Mouse (Mus musculus) left cerebral cortex, postnatal 10 days (tissue): ENCODE results near the gene Aspscr1. TPM values are rescaled to one million over a fixed set of nuclear protein-coding genes. Genes with fewer than 3 reads are reported as not detected.

ENCODE experiments used
- DNase-seq, 2 experiments: peaks; one replicate each; pipeline ENCODE4 v3.0.0; 2021 to 2022; ENCODE audit warnings: low spot score in 2 of 2, mixed read lengths in 1 of 2; ENCODE audit errors: extremely low spot score in 1 of 2
- intact Hi-C: fragments of 180-260 bp; cut with DNase I; formaldehyde crosslinking; loops from one replicate; pipeline ENCODE4 v1.15.1; 2025
- total RNA-seq, 2 experiments: library from RNA; stranded (reverse); gene quantifications; 2 replicates each; pipeline ENCODE4 v1.2.3; 2021

The Aspscr1 gene
- total RNA-seq, 2 experiments from 2014 or later = 59.1 to 66.6 TPM

DNA sequence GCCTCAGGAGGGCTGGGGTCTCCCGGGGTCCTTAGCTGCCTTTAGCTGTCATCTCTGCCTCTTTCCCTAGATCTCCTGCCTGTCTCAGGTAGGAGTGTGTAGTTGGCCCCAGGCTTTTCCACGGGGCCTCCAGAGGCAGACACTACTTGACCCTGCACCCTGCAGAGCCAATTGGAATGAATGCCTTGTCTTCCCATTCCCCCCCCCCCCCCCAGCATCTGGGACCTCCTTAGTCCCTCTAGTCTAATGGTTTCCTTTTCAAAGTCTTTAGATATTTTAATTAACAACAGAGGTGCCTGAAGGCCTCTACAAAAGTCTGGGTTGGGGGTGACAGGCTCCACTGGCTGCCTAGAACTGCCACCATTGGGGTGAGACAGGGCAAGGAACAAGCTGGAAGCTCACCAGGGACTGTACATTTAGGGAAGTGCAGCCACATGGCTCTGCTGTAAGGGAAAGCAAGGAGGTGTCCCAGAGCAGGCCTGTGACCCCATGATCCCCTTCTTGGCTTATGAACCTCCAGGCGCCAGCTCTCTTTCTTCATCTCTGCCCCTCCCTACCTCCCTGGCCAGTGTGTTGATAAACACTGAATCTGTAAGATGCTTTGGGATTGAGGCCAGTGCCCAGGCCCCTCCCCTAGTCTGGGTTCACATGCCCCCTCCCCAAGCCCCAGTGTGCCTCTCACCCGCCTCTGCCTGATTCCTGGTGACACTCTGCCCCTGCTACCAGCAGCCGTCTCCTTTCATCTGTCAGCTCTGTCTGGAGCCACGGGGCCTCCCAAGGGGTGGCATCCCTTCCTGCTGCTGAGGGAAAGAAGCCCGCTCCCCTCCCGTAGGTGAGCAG, 31.9 kb downstream of the Aspscr1 start:
- intact Hi-C loops = no loop called here
- no peak for DNase-seq

DNA sequence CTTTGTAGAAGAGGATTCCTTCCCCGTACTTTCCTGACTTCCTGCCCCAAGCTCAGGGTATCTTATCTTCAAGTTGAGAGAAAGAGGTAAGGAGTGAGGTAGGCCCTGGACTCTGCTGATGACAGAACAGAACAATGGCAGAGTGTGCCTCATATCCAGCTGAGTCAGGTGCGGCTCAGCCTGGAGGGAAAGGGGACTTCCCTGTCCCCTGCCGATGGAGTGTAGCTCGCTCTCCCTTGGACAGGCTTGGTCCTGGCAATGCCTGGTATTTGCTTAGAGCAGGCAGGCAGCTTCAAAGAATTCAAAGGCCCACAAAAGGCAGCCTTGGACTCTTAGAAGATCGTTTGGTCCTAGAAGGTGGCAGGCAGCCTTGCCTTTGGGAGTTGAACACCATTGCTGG, 33.3 kb downstream of the Aspscr1 start:
- intact Hi-C loops = no loop called here
- DNase-seq = no peak

DNA sequence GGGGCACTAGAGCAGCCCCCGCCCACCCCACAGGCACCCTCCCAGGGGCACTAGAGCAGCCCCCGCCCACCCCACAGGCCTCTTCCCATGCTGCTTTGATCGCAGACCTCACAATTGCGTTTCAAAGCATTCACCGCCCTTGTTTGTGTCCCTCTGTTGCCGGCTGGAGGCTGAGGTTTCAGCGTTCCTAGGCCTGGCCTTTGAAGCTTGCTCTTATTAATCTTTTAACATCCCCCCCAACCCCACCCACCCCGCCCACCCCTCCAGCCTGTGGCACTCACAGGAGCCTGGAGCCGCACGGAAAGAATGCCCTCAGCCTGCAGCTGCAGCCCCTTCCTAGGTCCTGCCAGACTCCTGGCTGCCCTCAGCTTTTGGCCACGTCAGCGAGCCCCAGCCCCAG, 34.5 kb downstream of the Aspscr1 start:
- peak in 1 of 2 experiments; percentile 78 for DNase-seq
- intact Hi-C loops = no loop called here

DNA sequence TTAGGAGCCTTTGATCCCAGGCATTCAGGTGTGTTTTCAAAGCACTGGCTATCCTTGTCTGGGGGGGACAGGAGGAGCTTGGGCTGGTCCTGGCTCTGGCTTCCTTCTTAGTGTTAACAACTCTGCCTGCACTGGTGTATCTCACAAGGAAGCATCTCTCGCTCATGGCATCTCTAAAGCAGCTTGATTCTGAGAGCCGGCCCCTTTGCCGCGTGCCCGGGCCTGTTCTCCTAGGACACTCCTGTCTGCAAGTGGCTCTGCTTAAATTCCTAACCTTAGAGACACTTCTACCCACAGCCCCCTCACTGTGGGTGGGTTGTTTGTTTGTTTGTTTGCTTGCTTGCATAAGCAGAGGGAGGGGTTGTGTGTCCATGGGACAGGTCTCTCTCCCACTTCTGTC, 35.2 kb downstream of the Aspscr1 start:
- intact Hi-C loops = no loop called here
- no peak for DNase-seq

DNA sequence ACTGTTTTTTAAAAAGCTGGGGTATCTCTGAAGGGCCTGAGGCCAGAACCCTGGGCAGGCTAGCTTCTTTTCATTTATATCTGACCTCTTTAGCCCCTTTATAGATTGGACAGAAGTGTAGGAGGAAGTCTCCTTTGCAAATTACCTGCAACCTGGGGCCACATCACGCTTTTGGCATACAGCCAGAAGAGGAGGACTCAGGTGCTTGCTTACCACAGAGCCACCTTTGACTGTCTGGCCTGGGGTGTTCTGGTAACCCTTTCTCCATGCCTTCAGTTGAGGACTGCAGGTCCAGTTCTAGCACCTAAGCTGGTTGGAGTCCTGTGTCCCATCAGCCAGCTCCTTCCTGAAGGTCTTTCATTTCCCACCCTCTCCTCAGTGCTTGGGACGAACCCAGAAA, 36.8 kb downstream of the Aspscr1 start:
- intact Hi-C loops = no loop called here
- DNase-seq = no peak

DNA sequence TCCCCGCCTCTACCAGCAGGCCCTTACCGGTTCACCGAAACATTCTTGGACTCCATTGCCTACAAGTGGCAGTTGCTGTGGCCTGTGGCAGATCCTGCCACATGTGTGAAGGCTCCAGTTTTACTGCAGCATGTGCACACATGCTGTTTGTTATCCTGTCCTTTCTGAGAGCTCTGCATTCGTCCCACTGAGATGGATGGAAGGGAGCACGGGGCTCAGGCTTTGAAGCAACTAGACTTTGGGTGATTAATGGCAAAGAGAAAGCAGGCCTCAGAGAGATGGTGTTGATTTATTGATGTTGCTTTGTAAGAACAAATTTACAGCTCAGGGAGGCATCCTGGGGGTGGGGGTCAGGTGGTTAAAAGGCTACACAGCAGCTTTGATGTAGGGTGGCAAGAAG, 37.9 kb downstream of the Aspscr1 start:
- intact Hi-C loops = no loop called here
- no peak for DNase-seq

DNA sequence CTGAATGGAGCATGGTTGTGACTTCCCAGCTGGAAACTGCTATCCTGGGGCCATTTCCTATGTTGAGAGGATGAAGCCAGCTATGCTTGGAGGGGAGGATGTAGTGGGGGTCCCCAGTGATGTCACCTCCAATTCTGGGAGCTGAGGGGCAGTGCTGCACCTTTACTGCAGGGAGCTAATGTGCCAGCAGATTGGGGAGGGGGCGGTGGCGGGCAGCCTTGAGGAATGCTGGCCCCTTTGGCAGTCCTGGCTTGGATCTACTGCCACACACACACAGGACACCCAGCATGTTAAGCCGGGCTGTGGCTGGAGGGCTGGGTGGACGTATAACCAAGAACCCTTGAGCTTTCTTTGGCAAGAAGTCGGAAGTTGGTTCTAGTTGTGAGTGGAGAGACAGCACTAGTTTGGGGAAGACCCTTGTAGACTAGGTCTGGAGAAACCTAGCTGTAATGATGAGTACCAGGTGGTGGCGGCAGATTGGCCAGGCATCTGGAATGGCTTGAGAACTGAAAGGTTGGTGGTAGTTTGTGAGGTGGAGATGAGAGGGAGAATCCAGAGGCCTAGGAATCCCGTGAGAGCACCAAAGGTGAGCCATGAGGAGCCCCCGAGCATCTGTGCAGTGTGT, 39.3 kb downstream of the Aspscr1 start:
- DNase-seq = no peak
- intact Hi-C loops = loop anchor here (2.0 kb wide), 1 partner anchor 53 kb away; no protein-coding TSS in a partner anchor

DNA sequence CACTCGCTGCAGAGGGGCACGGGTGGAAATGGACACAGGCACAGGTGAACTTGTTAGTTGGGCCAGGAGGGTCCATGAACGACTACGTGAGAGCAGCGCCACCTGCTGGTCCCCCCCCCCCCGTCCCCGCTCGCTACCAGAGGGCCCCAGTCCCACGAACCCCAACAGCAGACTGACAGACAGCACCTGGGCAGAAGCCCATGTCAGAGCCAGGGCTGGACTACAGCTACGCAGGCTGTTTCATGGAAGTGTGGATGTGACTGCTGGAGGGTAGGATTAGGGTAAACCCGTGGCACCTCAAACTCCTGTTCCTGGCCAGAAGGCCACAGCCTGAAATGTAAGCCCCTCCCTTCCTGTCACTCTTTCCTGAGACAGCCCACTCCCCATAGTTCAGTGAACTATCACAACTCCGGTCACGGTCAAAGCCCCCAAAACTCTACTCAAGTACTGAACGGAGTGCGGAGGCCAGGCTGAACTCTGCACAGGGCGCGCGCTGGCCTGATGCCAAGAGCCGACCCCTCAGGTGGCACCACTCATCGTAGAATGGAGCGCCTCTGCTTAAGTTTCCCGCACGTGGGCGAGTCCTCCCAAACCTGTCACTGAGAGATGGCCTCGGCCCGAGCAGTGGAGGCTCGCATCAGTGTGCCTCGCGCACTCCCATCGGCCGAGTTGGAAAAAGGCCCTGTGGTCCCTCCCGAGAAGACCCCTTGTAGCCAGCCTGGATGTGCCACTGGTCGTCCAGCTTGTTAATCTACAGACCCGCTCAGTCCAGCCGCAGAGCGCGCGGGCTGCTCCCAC, 40.2 kb downstream of the Aspscr1 start:
- intact Hi-C loops = loop anchor here (2.0 kb wide), 1 partner anchor 54 kb away; no protein-coding TSS in a partner anchor
- peak in 1 of 2 experiments; percentile 79 for DNase-seq

DNA sequence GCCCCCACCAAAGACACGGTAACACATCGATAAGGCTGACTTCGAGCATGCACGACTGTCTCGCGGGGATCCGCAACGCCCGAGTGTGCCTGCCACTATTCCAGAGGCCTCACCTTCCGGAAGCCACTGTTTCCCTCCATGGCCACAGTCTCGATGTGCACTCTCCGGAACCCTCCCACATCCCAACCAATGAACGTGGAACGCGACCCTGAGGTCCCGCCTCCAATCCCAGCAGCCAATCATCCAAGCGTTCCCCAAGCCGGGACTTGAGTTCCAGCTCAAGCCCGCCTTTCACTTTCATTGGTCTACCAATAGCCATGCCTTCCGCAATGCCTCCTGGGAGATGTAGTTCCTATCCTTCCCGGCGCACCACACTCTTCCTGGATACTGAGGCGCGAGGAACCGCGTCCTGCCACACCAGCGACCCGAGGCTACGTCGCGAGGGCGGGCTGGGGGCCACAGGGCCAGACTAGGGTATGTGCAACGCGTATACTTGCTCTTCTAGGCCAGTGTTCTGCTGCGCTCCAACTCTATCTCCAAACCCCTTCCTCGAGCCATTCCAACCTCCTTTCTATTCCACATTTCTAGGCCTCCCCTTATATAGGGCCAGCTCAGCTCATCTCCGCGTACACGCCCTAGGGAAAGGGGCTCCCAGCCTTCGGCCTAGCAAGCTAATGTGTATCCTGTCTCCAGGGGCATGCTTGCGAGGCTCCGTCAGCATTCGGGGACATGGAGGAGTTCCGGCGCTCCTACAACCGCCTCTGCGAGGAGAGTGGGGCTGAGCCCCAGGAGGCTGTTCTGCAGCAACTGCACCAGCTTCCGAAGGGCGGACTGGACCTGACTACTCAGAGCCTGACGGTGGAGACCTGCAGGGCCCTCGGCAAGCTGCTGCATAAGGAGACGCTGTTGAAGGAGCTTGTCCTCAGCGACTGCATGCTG, 41.1 kb downstream of the Aspscr1 start, which contains the start of the genes Cenpx and Lrrc45:
Cenpx (minus strand) TSS at position 159 of the 939 bp plus-strand sequence.
Lrrc45 (plus strand) TSS at position 346 of the 939 bp plus-strand sequence.
- intact Hi-C loops = loop anchor here (2.0 kb wide), 1 partner anchor 55 kb away; no protein-coding TSS in a partner anchor
- peak; percentile 97 to 99 for DNase-seq

DNA sequence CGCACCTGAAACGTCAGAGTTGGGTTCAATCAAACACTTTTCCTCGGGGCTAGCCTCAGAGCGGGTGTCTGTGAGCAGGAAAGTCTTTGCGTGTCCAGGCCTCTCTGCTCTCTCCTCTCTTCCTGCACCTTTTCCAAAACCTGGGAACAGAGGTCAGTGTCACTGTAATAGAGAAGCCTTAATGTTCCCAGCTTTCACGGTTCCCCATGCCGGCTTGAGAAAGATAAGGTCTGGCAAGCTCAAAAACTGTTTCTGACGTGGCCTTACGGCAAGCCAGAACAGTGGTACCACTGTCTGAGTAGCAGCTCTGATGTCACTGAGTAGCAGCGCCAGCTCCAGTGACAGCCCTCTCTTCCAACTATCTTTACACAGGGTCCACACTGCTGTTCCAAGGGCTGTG, 41.8 kb downstream of the Aspscr1 start:
- peak in 1 of 2 experiments; percentile 40 for DNase-seq
- intact Hi-C loops = no loop called here

DNA sequence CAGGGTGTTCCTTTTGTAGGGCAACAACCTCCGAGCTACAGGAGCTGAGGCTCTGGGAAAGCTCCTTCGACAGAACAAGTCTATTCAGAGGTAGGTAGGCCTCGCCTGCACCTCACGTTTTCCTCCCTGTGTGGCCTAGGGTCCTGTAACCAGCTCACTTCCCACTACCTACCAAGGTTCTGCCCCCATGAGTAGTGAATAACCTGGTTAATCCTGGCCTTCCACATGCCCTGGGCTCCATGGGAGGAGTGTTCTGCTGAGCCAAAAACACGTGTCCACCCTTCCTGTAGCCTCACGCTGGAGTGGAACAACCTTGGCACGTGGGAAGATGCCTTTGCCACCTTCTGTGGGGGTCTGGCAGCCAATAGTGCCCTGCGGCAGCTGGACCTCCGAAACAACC, 42.4 kb downstream of the Aspscr1 start:
- intact Hi-C loops = no loop called here
- DNase-seq = no peak

DNA sequence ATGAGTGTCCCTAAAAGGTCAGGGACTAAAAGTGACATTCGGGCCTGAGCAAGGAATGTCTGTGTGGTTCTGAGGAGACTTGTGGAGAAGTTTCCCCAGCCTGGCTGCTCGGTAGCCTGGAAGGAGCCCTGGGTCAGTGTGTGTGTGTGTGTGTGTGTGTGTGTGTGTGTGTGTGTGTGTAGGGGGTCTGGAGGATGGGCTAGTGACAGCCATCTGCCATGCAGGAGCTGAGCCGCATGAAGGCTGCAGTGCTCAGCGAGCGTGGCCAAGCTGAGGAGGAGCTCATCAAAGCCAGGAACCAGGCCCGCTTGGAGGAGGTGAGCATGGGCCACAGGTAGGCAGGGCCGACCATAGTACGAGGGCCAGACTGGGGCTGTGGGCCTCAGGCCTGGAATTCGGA, 46.5 kb downstream of the Aspscr1 start:
- intact Hi-C loops = no loop called here

DNA sequence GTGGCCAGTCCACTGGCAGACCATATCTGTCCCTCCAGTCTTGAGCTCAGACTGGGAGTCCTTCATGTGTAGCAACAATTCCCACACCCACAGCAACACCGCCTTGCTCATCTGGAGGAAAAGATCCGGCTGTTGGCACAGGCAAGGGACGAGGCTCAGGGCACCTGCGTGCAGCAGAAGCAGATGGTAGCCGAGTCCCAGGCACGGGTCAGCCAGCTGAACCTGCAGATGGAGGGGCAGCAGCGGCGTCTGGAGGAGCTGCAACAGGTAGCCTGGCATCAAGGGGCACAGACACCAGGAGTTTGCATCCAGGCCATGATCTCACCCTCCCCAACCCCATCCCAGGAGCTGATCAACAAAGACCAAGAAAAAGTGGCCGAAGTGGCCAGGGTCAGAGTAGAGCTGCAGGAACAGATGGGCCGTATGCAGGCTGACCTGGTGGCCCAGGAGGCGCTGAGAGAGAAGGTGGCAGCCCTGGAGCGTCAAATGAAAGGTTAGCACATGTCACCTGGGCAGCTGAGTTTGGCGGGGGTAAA, 47.1 kb downstream of the Aspscr1 start:
- intact Hi-C loops = loop anchor here (2.0 kb wide), 1 partner anchor 57 kb away; no protein-coding TSS in a partner anchor

More for the DNA sequence above, 46.5 kb downstream of the Aspscr1 start:
- peak in 1 of 2 experiments; percentile 25 for DNase-seq

DNA sequence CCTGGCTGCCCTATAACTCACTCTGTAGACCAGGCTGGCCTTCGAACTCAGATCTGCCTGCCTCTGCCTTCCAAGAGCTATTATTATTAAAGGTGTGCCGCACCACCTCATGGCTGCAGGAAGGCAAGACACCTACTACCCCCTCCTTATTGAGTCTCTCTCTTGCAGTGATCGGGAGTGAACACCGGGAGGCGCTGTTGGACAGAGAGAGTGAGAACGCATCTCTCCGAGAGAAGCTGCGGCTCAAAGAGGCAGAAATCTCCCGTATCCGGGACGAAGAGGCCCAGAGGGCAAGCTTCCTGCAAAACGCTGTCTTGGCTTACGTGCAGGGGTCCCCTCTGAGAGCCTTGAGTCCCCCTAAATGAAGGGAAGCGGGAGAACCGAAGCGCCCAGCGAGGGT, 47.7 kb downstream of the Aspscr1 start:
- intact Hi-C loops = loop anchor here (2.0 kb wide), 1 partner anchor 56 kb away; no protein-coding TSS in a partner anchor

More for the DNA sequence above, 47.1 kb downstream of the Aspscr1 start:
- DNase-seq = peak in 1 of 2 experiments; percentile 42

DNA sequence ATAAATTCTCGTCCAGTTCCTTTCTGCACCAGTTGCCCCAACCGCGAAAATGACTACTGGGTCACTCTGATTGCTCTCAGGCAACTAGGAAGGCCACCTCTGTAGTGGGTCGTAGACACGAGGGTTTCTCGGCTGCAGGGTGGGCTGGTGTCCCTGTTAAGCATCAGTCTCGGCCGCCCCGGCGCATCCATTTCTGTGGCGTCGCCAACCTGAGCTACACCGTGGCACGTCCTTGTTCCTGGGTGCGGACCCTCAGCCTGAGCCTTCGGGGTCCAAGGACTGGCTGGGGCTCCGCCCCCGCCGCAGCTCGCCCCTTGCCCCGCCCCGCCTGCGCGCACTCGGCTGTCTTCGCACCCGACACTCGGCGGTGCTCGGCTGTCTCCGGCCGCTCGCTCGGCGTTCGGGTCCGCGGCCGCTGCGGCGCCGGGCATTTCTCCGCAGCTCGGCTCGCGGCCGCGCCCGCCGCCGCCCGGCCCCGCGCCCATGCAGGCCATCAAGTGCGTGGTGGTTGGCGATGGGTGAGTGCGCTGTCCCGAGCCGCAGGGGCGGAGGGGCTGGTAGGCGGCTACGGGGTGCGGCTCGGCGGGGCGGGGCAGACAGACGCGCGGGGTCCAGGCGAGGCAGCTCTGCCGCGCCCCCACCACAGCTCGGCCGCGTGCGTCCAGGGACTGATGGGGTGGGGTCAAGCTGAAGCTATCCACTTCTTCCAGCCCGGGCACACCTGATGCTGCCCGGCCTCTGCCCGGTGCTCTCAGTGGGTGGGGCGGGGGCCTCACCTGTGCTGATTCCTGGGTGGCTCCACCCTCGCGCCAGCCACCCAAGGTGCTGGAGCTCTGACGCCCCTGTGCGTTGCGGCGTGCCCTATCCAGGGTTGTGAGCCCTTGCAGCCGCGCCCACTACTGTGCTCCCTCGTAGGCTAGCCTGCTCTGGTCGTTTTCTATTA, 48.6 kb downstream of the Aspscr1 start, which contains the start of gene Rac3:
Rac3 (plus strand) TSS at position 347 of the 943 bp plus-strand sequence.
- intact Hi-C loops = loop anchor here (2.0 kb wide), 1 partner anchor 55 kb away; no protein-coding TSS in a partner anchor
- DNase-seq = peak; percentile 51 to 88

More for the DNA sequence above, 47.7 kb downstream of the Aspscr1 start:
- peak; percentile 84 to 92 for DNase-seq

DNA sequence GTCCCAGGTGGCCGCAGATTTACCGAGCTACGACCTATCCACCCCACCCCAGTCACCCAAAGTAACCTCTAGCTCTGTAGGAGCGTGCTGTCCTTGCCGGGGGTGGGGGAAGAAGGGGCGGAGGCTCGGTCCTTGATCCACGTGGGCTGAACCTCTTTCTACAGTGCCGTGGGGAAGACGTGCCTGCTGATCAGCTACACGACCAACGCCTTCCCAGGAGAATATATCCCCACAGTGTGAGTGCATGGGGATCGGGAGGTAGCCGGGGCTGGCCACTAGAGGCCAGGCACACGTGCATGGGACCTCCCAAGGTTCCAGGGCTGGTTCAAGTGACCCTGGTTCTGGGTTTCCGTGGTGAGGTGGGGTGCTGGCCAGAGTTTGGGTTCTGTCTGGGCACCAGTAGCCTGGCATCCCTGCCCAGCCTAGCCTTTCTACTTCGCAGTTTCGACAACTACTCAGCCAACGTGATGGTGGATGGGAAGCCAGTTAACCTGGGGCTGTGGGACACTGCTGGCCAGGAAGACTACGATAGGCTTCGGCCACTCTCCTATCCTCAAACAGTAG, 49.4 kb downstream of the Aspscr1 start:
- intact Hi-C loops = no loop called here
- no peak for DNase-seq
